9 mouse cellular contexts compared by ENCODE assay signal in genomic region chr11:24074634-24075104, GRCm38 (mm10). TPM values are rescaled to one million over a fixed set of nuclear protein-coding genes. Genes with fewer than 3 reads are reported as not detected.
DNase-seq lines count a peak whose midpoint lies in the region; ATAC-seq lines count a peak whose summit lies in the region.
"Had no signal": no experiment of that assay in that cellular context is flagged by ENCODE, and none has a peak within 500 bp of the region (broad histone marks: within the 10 kb centered on the region; RNA-seq: fewer than 3 reads in every experiment).

Gene A830031A19Rik, minus strand, starts transcription at chr11:24075054.

- peak; percentile 38 to 54 for DNase-seq in right cerebral cortex, adult 2 months (ENCODE audit: low spot score in 2 of 2)
- DNase-seq in right cerebral cortex, postnatal 25 days, result no peak
- DNase-seq in natural killer cell, adult 2 months (ENCODE audit: low spot score in 2 of 2), result no peak
- DNase-seq in kidney, adult 18-20 months, result no peak

- H3K27me3 ChIP-seq in erythroblast, embryonic 14.5 days (ENCODE audit: control insufficient read depth), result peaks cover 80% of the 10 kb centered on the region
- H3K27me3 ChIP-seq in intestine, embryonic 15.5 days (replicated peaks), result 0 out of 2 replicates have a peak, but pooled peaks cover 5% of the 10 kb centered on the region
- no peaks in the 10 kb centered on the region for H3K27me3 ChIP-seq in neural tube, embryonic 12.5 days (replicated peaks)

- H3K4me1 ChIP-seq in erythroblast, embryonic 14.5 days (ENCODE audit: control insufficient read depth), result peaks cover 48% of the 10 kb centered on the region
- peaks cover 13% of the 10 kb centered on the region for H3K4me1 ChIP-seq in intestine, embryonic 15.5 days (replicated peaks)
- H3K4me1 ChIP-seq in neural tube, embryonic 12.5 days, result peaks cover 7% of the 10 kb centered on the region

- H3K4me3 ChIP-seq in erythroblast, embryonic 14.5 days (replicated peaks), result peak within 1 kb of the TSS; percentile 92
- H3K4me3 ChIP-seq in intestine, embryonic 15.5 days (replicated peaks), result peak within 1 kb of the TSS; percentile 72
- peak within 1 kb of the TSS; percentile 90 for H3K4me3 ChIP-seq in neural tube, embryonic 12.5 days

- no peak for ATAC-seq in erythroblast, adult 5-6 weeks (replicated peaks; ENCODE audit: low FRiP score, poor library complexity, severe bottlenecking)
- ATAC-seq in intestine, embryonic 15.5 days, result no peak
- ATAC-seq in neural tube, embryonic 12.5 days (ENCODE audit: low FRiP score, low read depth), result no peak

- peak within 1 kb of the TSS; percentile 97 for H3K4me2 ChIP-seq in intestine, embryonic 15.5 days (replicated peaks)
- H3K4me2 ChIP-seq in neural tube, embryonic 12.5 days (replicated peaks), result peak within 1 kb of the TSS; percentile 79

- peak within 1 kb of the TSS; percentile 93; the same call in 1 of the 2 replicates for H3K27ac ChIP-seq in intestine, embryonic 15.5 days
- H3K27ac ChIP-seq in neural tube, embryonic 12.5 days, result peak within 1 kb of the TSS; percentile 79

- under 1% methylated on average over 11 of the region's 11 CpGs for WGBS in intestine, embryonic 15.5 days
- 0% methylated on average over 11 of the region's 11 CpGs for WGBS in neural tube, embryonic 12.5 days

- H3K9me3 ChIP-seq in erythroblast, embryonic 14.5 days (ENCODE audit: control insufficient read depth, low read length), result no peaks in the 10 kb centered on the region
- no peaks in the 10 kb centered on the region for H3K9me3 ChIP-seq in intestine, embryonic 15.5 days
- no peaks in the 10 kb centered on the region for H3K9me3 ChIP-seq in neural tube, embryonic 12.5 days

- no peaks in the 10 kb centered on the region for H3K36me3 ChIP-seq in erythroblast, embryonic 14.5 days (ENCODE audit: control insufficient read depth)
- no peaks in the 10 kb centered on the region for H3K36me3 ChIP-seq in intestine, embryonic 15.5 days
- H3K36me3 ChIP-seq in neural tube, embryonic 12.5 days, result no peaks in the 10 kb centered on the region

- peak within 1 kb of the TSS; percentile 70 for H3K9ac ChIP-seq in intestine, embryonic 15.5 days
- peak within 1 kb of the TSS; percentile 98 for H3K9ac ChIP-seq in neural tube, embryonic 12.5 days

RNA-seq across cellular contexts. Expression of gene A830031A19Rik, which starts in this region (rescaled TPM):
- not detected in 2 replicates for polyA plus RNA-seq in erythroblast, embryonic 14.5 days (2012)
- total RNA-seq in erythroblast, adult 5-6 weeks (2015; ENCODE audit: low replicate concordance), result not detected in 2 replicates
- total RNA-seq in erythroblast, adult 5-6 weeks (2017; ENCODE audit: low replicate concordance), result 4.0 TPM in 1 of 2 replicates, not detected in the other
- polyA plus RNA-seq in intestine, embryonic 15.5 days (2015; fragmentation: Nextera tagmentation; extraction: Ambion mirVana), result not detected in 2 replicates
- not detected in 2 replicates for polyA plus RNA-seq in neural tube, embryonic 12.5 days (2016; fragmentation: Nextera tagmentation; extraction: Ambion mirVana)
- polyA plus RNA-seq: large intestine, adult 2 months had no signal

Comparison
In these comparisons a context has a peak if more than half of its experiments do, and no peak if none do; other contexts are left out.
1. DNase-seq: peak in right cerebral cortex, adult 2 months (2 of 2); none in right cerebral cortex, postnatal 25 days (single experiment), natural killer cell, adult 2 months (0 of 2) and kidney, adult 18-20 months (single experiment).
2. Peak in every context shown above with its lines, with median percentiles within 50 percentile points of each other: H3K4me3 ChIP-seq.